Mouse (Mus musculus): ENCODE measurements around the gene Tal1.

- TF ChIP-seq CTCF (IDR thresholded peaks at IDR 0.05; ENCODE audit: control insufficient read depth, insufficient read depth, insufficient read length), result no peak
- TF ChIP-seq USF1 (IDR thresholded peaks at IDR 0.05; ENCODE audit: low read depth), result no peak
- TF ChIP-seq CEBPB (IDR thresholded peaks at IDR 0.05; ENCODE audit: low read depth), result no peak
- TF ChIP-seq MAX (IDR thresholded peaks at IDR 0.05), result no peak
- no peak for TF ChIP-seq MYOD1 (IDR thresholded peaks at IDR 0.05; ENCODE audit: control insufficient read depth, insufficient read length, low read depth)
- no peak for TF ChIP-seq MYOG (IDR thresholded peaks at IDR 0.05; ENCODE audit: control insufficient read depth, extremely low read depth, insufficient read length)
- TF ChIP-seq FOSL1 (IDR thresholded peaks at IDR 0.05; ENCODE audit: insufficient read depth, low read length, poor library complexity, severe bottlenecking), result no peak
These were observed 8.0 kb upstream of the Tal1 start for GRCm38 (mm10) chr4:115048190-115048589.

All from C2C12 (cell line).